28 mouse cellular contexts compared by ENCODE assay signal in genomic region chr2:12361310-12361709, GRCm38 (mm10). TPM values are rescaled to one million over a fixed set of nuclear protein-coding genes. Genes with fewer than 3 reads are reported as not detected.
"Had no signal": no experiment of that assay in that cellular context is flagged by ENCODE, and none has a peak within 500 bp of the region (broad histone marks: within the 10 kb centered on the region; RNA-seq: fewer than 3 reads in every experiment).

No protein-coding gene starts in this region.

- H3K4me2 ChIP-seq: embryonic facial prominence, embryonic 12.5 days; embryonic facial prominence, embryonic 13.5 days; embryonic facial prominence, embryonic 15.5 days; forebrain, embryonic 12.5 days; forebrain, embryonic 13.5 days; forebrain, embryonic 15.5 days had no signal

- H3K4me3 ChIP-seq: embryonic facial prominence, embryonic 10.5 days; embryonic facial prominence, embryonic 12.5 days; embryonic facial prominence, embryonic 13.5 days; embryonic facial prominence, embryonic 15.5 days; erythroblast, embryonic 14.5 days; forebrain, embryonic 10.5 days; forebrain, embryonic 12.5 days; forebrain, embryonic 13.5 days; forebrain, embryonic 15.5 days; gastrocnemius, adult 2 months; heart, adult 2 months had no signal

- H3K9me3 ChIP-seq: embryonic facial prominence, embryonic 10.5 days; embryonic facial prominence, embryonic 12.5 days; embryonic facial prominence, embryonic 13.5 days; embryonic facial prominence, embryonic 15.5 days; forebrain, embryonic 10.5 days; forebrain, embryonic 12.5 days; forebrain, embryonic 13.5 days; forebrain, embryonic 15.5 days had no signal

- H3K4me1 ChIP-seq: embryonic facial prominence, embryonic 10.5 days; embryonic facial prominence, embryonic 12.5 days; embryonic facial prominence, embryonic 13.5 days; embryonic facial prominence, embryonic 15.5 days; forebrain, embryonic 10.5 days; forebrain, embryonic 12.5 days; forebrain, embryonic 13.5 days; forebrain, embryonic 15.5 days had no signal

- ATAC-seq: forebrain, embryonic 13.5 days; forebrain, embryonic 14.5 days; forebrain, embryonic 15.5 days; forebrain, embryonic 16.5 days; forebrain, postnatal 0 days had no signal

- H3K27me3 ChIP-seq: embryonic facial prominence, embryonic 12.5 days; embryonic facial prominence, embryonic 13.5 days; embryonic facial prominence, embryonic 15.5 days; forebrain, embryonic 12.5 days; forebrain, embryonic 13.5 days; forebrain, embryonic 15.5 days had no signal

- H3K9ac ChIP-seq: embryonic facial prominence, embryonic 12.5 days; embryonic facial prominence, embryonic 13.5 days; embryonic facial prominence, embryonic 15.5 days; forebrain, embryonic 12.5 days; forebrain, embryonic 13.5 days; forebrain, embryonic 15.5 days; forebrain, postnatal 0 days had no signal

- DNase-seq: cerebellum, adult 2 months; cerebellum, adult 8-10 months; cerebellum, adult 9-10 months; cerebellum, adult 9-11 months; cerebellum, postnatal 10 days; cerebellum, postnatal 14 days; cerebellum, postnatal 25 days; cerebellum, postnatal 36 days; embryo, embryonic 11 days; forebrain, postnatal 0 days; gastrocnemius, adult 2 months; gastrocnemius, postnatal 10 days; gastrocnemius, postnatal 14 days; gastrocnemius, postnatal 25 days; gastrocnemius, postnatal 36 days; heart, adult 18-20 months; heart, adult 2 months had no signal

- H3K27ac ChIP-seq: embryonic facial prominence, embryonic 10.5 days; embryonic facial prominence, embryonic 12.5 days; embryonic facial prominence, embryonic 13.5 days; embryonic facial prominence, embryonic 15.5 days; forebrain, embryonic 10.5 days; forebrain, embryonic 12.5 days; forebrain, embryonic 13.5 days; forebrain, embryonic 15.5 days; gastrocnemius, adult 2 months; heart, adult 2 months had no signal

RNA-seq across cellular contexts. Expression of gene Itga8, which starts 59.6 kb away (rescaled TPM):
- polyA plus RNA-seq: erythroblast, embryonic 14.5 days had no signal
